Mouse (Mus musculus) forebrain, embryonic 16.5 days (tissue): ENCODE measurements at regions not wholly inside any gene's neighbourhood (a gene's known extent, or its start where the extent isn't known, plus 50 kb on each side); places are given as distances from the start of the nearest gene placed in this dataset.
A peak's percentile ranks its signal among the peaks of the same experiment; 100 is the strongest.

Experiments
- ATAC-seq: fragments of 200-750 bp; cut with Nextera tagmentation; 2 replicates; pipeline ENCODE4 v1.8.0; 2017; ENCODE audit warnings: mild to moderate bottlenecking, moderate library complexity
- H3K27ac ChIP-seq: fragments of 300-500 bp; sonication (generic); 2 replicates; pipeline ENCODE4 v1.5.1; 2014; ENCODE audit warnings: low read length, control low read depth
- H3K27me3 ChIP-seq: fragments of 300-500 bp; sonication (generic); replicated peaks from 2 replicates; pipeline ENCODE4 v1.6.1; 2014; ENCODE audit warnings: low read length; ENCODE audit not compliant: control insufficient read depth, insufficient read depth
- H3K36me3 ChIP-seq: fragments of 300-500 bp; sonication (generic); 2 replicates; pipeline ENCODE4 v1.6.1; 2014; ENCODE audit not compliant: control insufficient read depth, insufficient read depth
- H3K4me1 ChIP-seq: fragments of 300-500 bp; sonication (generic); replicated peaks from 2 replicates; pipeline ENCODE4 v1.6.1; 2014; ENCODE audit warnings: low read length; ENCODE audit not compliant: control insufficient read depth, insufficient read depth
- H3K4me2 ChIP-seq: fragments of 300-500 bp; sonication (generic); 2 replicates; pipeline ENCODE4 v1.6.1; 2014; ENCODE audit warnings: mild to moderate bottlenecking, low read length, control low read depth
- H3K4me3 ChIP-seq: fragments of 300-500 bp; sonication (generic); replicated peaks from 2 replicates; pipeline ENCODE4 v1.5.1; 2014; ENCODE audit warnings: mild to moderate bottlenecking, low read length, control low read depth
- H3K9ac ChIP-seq: fragments of 300-500 bp; sonication (generic); replicated peaks from 2 replicates; pipeline ENCODE4 v1.6.1; 2014; ENCODE audit warnings: low read depth, low read length, control low read depth
- H3K9me3 ChIP-seq: fragments of 300-500 bp; sonication (generic); 2 replicates; pipeline ENCODE4 v1.6.1; 2016; ENCODE audit warnings: low read length; ENCODE audit not compliant: control insufficient read depth
- WGBS: fragments of 180-500 bp; shearing (Covaris S2); extraction: QIAGEN DNeasy Blood & Tissue Kit; methylation state at CpG from one replicate; pipeline ENCODE4 v1.1.7; 2014; 5-methylcytosine and 5-hydroxymethylcytosine counted together

GRCm38 (mm10) chr14:94860191-94860590 is 969.7 kb upstream of the Pcdh9 start:
- Histone ChIP-seq H3K27ac (no peak overlapping the region), H3K9me3 (no peaks in the 10 kb centered on the region), H3K4me3 (no peak overlapping the region), H3K36me3 (no peaks in the 10 kb centered on the region), H3K4me1 (no peaks in the 10 kb centered on the region), H3K27me3 (no peaks in the 10 kb centered on the region), H3K4me2 (no peak overlapping the region), H3K9ac (no peak overlapping the region)
- ATAC-seq: no peak

GRCm38 (mm10) chr14:94869011-94869410 is 978.5 kb upstream of the Pcdh9 start:
- H3K27me3 ChIP-seq: no peaks in the 10 kb centered on the region
- H3K27ac ChIP-seq: no peak overlapping the region
- no peaks in the 10 kb centered on the region for H3K4me1 ChIP-seq
- 37% methylated on average over 2 of the region's 2 CpGs for WGBS
- H3K36me3 ChIP-seq: no peaks in the 10 kb centered on the region
- H3K4me2 ChIP-seq: no peak overlapping the region
- H3K9me3 ChIP-seq: no peaks in the 10 kb centered on the region
- no peak overlapping the region for H3K4me3 ChIP-seq
- no peak for ATAC-seq
- H3K9ac ChIP-seq: no peak overlapping the region

- WGBS: 41% methylated on average over 3 of the region's 3 CpGs
Observed at GRCm38 (mm10) chr14:94886054-94886453, 995.0 kb upstream of the 4921530L21Rik start.

GRCm38 (mm10) chr14:94895261-94895769 is 985.7 kb upstream of the 4921530L21Rik start:
- Histone ChIP-seq H3K9ac (no peak overlapping the region), H3K27me3 (no peaks in the 10 kb centered on the region), H3K4me2 (no peak overlapping the region), H3K4me1 (no peaks in the 10 kb centered on the region), H3K36me3 (no peaks in the 10 kb centered on the region), H3K4me3 (no peak overlapping the region), H3K9me3 (no peaks in the 10 kb centered on the region), H3K27ac (no peak overlapping the region)
- WGBS: 52% methylated on average over 3 of the region's 3 CpGs
- ATAC-seq: no peak

More at GRCm38 (mm10) chr14:94886054-94886453, 995.0 kb upstream of the 4921530L21Rik start:
- H3K9me3 ChIP-seq: no peaks in the 10 kb centered on the region
- ATAC-seq: peak; percentile 88
- H3K4me3 ChIP-seq: no peak overlapping the region
- no peak overlapping the region for H3K9ac ChIP-seq
- no peak overlapping the region for H3K4me2 ChIP-seq
- H3K4me1 ChIP-seq: peaks cover 2% of the 10 kb centered on the region; the same call in 1 of the 2 replicates
- H3K27me3 ChIP-seq: no peaks in the 10 kb centered on the region
- no peaks in the 10 kb centered on the region for H3K36me3 ChIP-seq
- no peak overlapping the region for H3K27ac ChIP-seq

GRCm38 (mm10) chr14:94898667-94899281 is 982.3 kb upstream of the 4921530L21Rik start:
- H3K27ac ChIP-seq: no peak overlapping the region
- H3K9ac ChIP-seq: no peak overlapping the region
- ATAC-seq: no peak
- H3K36me3 ChIP-seq: no peaks in the 10 kb centered on the region
- H3K4me2 ChIP-seq: no peak overlapping the region
- no peak overlapping the region for H3K4me3 ChIP-seq
- H3K27me3 ChIP-seq: no peaks in the 10 kb centered on the region
- 29% methylated on average over 6 of the region's 6 CpGs for WGBS
- no peaks in the 10 kb centered on the region for H3K9me3 ChIP-seq
- no peaks in the 10 kb centered on the region for H3K4me1 ChIP-seq

- ATAC-seq: no peak
- Histone ChIP-seq H3K4me3 (no peak overlapping the region), H3K36me3 (no peaks in the 10 kb centered on the region), H3K4me2 (no peak overlapping the region), H3K27ac (no peak overlapping the region), H3K9ac (no peak overlapping the region), H3K27me3 (no peaks in the 10 kb centered on the region), H3K4me1 (no peaks in the 10 kb centered on the region), H3K9me3 (no peaks in the 10 kb centered on the region)
- WGBS: 83% methylated on average over 1 of the region's 1 CpGs
Observed at GRCm38 (mm10) chr14:94912326-94912725, 968.7 kb upstream of the 4921530L21Rik start.

- Histone ChIP-seq H3K9ac (no peak overlapping the region), H3K27ac (no peak overlapping the region), H3K27me3 (no peaks in the 10 kb centered on the region), H3K4me2 (no peak overlapping the region), H3K4me3 (no peak overlapping the region), H3K9me3 (no peaks in the 10 kb centered on the region), H3K4me1 (no peaks in the 10 kb centered on the region), H3K36me3 (no peaks in the 10 kb centered on the region)
- ATAC-seq: no peak
- 70% methylated on average over 3 of the region's 3 CpGs for WGBS
Observed at GRCm38 (mm10) chr14:94941416-94941815, 939.6 kb upstream of the 4921530L21Rik start.
